Mouse (Mus musculus): Measurements from ENCODE around the gene Kcnip3. TPM values are rescaled to one million over a fixed set of nuclear protein-coding genes. Genes with fewer than 3 reads are reported as not detected.

Gene Kcnip3
- total RNA-seq, 2 experiments from 2014 or later, result 19.5 to 50.0 TPM

DNA sequence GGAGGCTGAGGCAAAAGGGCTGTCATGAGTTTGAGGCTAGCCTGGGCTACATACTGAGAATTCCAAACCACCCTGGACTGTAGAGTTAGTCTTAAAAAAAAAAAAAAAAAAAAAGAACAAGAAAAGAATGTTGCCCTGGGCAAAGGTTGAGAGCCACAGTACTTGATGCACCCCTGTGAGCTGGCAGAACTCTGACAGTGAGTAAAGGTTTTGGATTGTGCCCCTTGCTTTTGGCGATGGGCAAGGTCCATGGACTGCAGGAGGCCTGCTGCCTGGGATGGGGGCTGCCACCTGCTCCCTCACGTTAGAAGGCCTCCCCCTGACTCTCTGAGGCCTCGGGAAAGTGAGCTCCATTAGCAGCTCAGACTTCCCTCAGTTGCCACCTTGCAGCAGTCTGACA lies 105.2 kb downstream of the Kcnip3 start:
- ATAC-seq (replicated peaks; ENCODE audit: poor library complexity, severe bottlenecking), result no peak

DNA sequence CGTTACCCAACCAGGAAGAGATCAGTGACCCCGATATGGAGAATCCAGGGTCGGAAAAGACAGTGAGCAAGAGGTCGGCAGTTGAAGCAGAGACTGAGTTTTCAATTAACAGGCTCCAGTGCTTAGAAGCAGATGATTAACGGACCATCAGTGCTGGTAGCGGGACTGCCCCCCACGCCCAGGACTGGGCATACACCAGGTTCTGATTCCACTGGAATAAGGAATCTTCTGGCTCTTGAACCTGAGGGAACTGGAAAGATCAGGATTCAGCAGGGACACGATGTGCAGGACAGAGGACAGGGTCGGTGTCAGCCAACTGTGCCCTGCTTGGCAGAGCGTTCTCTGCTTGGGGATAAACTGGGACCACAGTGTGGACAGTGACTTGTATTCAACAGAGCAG lies 106.1 kb downstream of the Kcnip3 start:
- no peak for ATAC-seq (replicated peaks; ENCODE audit: poor library complexity, severe bottlenecking)

DNA sequence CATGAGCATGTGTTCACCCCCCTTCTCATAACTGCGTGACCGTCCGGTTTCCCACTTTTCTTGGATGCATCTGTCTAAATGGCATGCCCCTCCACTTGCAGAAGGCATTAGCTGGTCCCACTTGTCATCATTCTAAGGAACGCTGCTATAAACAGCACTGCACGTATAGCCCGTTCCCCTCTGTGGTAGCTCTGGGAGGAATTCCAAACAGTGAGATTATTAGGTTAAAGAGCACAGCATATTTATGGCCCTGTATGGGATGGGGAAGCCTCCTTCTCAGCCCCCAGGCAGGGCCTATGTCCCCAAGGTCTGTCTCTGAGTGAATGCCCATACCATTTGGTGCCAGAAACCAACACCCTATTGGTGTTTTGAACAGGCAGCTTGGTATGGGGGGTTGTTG lies 110.8 kb downstream of the Kcnip3 start:
- ATAC-seq (replicated peaks; ENCODE audit: poor library complexity, severe bottlenecking), result no peak

Other genes with a start within 250 kb of the Kcnip3 start
- gene Dusp2, start 185.9 kb downstream of the Kcnip3 start, total RNA-seq (2014; fragmentation: Nextera tagmentation), result 22.3 and 33.3 TPM in 2 replicates
- gene Dusp2, start 185.9 kb downstream of the Kcnip3 start, total RNA-seq (2017), result 50.4 and 51.2 TPM in 2 replicates
- gene Astl, start 183.5 kb downstream of the Kcnip3 start, total RNA-seq (2014; fragmentation: Nextera tagmentation), result 0.60 TPM in 1 of 2 replicates, not detected in the other
- gene Astl, start 183.5 kb downstream of the Kcnip3 start, total RNA-seq (2017), result 0.04 and 0.21 TPM in 2 replicates
- gene Adra2b, start 158.9 kb downstream of the Kcnip3 start, total RNA-seq (2014; fragmentation: Nextera tagmentation), result not detected in 2 replicates
- not detected in 2 replicates for gene Adra2b, start 158.9 kb downstream of the Kcnip3 start, total RNA-seq (2017)
- gene Gpat2, start 96.9 kb downstream of the Kcnip3 start, total RNA-seq (2014; fragmentation: Nextera tagmentation), result not detected in 2 replicates
- gene Gpat2, start 96.9 kb downstream of the Kcnip3 start, total RNA-seq (2017), result not detected in 2 replicates
- 6.0 and 26.2 TPM in 2 replicates for gene Fahd2a, start 77.5 kb downstream of the Kcnip3 start, total RNA-seq (2014; fragmentation: Nextera tagmentation)
- 6.6 and 11.9 TPM in 2 replicates for gene Fahd2a, start 77.5 kb downstream of the Kcnip3 start, total RNA-seq (2017)
- gene Prom2, start 19.4 kb upstream of the Kcnip3 start, total RNA-seq (2014; fragmentation: Nextera tagmentation), result not detected in 2 replicates
- gene Prom2, start 19.4 kb upstream of the Kcnip3 start, total RNA-seq (2017), result not detected in 2 replicates
- 4.0 and 5.8 TPM in 2 replicates for gene Zfp661, start 65.0 kb upstream of the Kcnip3 start, total RNA-seq (2014; fragmentation: Nextera tagmentation)
- 4.4 and 5.2 TPM in 2 replicates for gene Zfp661, start 65.0 kb upstream of the Kcnip3 start, total RNA-seq (2017)
- 45.4 and 54.2 TPM in 2 replicates for gene Mrps5, start 65.1 kb upstream of the Kcnip3 start, total RNA-seq (2014; fragmentation: Nextera tagmentation)
- gene Mrps5, start 65.1 kb upstream of the Kcnip3 start, total RNA-seq (2017), result 137 and 187 TPM in 2 replicates
- not detected in 2 replicates for gene Mal, start 134.6 kb upstream of the Kcnip3 start, total RNA-seq (2014; fragmentation: Nextera tagmentation)
- not detected in 2 replicates for gene Mal, start 134.6 kb upstream of the Kcnip3 start, total RNA-seq (2017)
- not detected in 2 replicates for gene Mall, start 207.8 kb upstream of the Kcnip3 start, total RNA-seq (2014; fragmentation: Nextera tagmentation)
- gene Mall, start 207.8 kb upstream of the Kcnip3 start, total RNA-seq (2017), result not detected in 2 replicates

All from granulocyte monocyte progenitor cell, adult 5-6 weeks (primary cell).